Mouse (Mus musculus) neural tube, embryonic 11.5 days (tissue): ENCODE measurements at regions not wholly inside any gene's neighbourhood (a gene's known extent, or its start where the extent isn't known, plus 50 kb on each side); places are given as distances from the start of the nearest gene placed in this dataset.

Experiments used
- ATAC-seq: fragments of 200-750 bp; cut with Nextera tagmentation; 2 replicates; pipeline ENCODE4 v1.8.0; 2017; ENCODE audit warnings: moderate number of reproducible peaks, mild to moderate bottlenecking, moderate TSS enrichment, moderate library complexity; ENCODE audit not compliant: insufficient read depth, low FRiP score, low TSS enrichment
- DNase-seq: peaks from one replicate; pipeline ENCODE4 v3.0.0-alpha.2; 2015; ENCODE audit warnings: low spot score
- H3K27ac ChIP-seq: fragments of 300-500 bp; sonication (generic); 2 replicates; pipeline ENCODE4 v1.5.1; 2014; ENCODE audit warnings: low read depth, mild to moderate bottlenecking, low read length
- H3K27me3 ChIP-seq: fragments of 300-500 bp; sonication (generic); 2 replicates; pipeline ENCODE4 v1.6.1; 2014; ENCODE audit warnings: mild to moderate bottlenecking, low read length, mixed read lengths; ENCODE audit not compliant: control insufficient read depth, insufficient read depth
- H3K36me3 ChIP-seq: fragments of 300-500 bp; sonication (generic); 2 replicates; pipeline ENCODE4 v1.6.1; 2014; ENCODE audit warnings: mild to moderate bottlenecking, low read length, moderate library complexity, mixed read lengths; ENCODE audit not compliant: control insufficient read depth, insufficient read depth
- H3K4me1 ChIP-seq: fragments of 300-500 bp; sonication (generic); 2 replicates; pipeline ENCODE4 v1.6.1; 2014; ENCODE audit warnings: low read length, mixed read lengths; ENCODE audit not compliant: control insufficient read depth, insufficient read depth
- H3K4me2 ChIP-seq: fragments of 300-500 bp; sonication (generic); 2 replicates; pipeline ENCODE4 v1.6.1; 2014; ENCODE audit warnings: low read depth, mild to moderate bottlenecking, moderate library complexity
- H3K4me3 ChIP-seq: fragments of 300-500 bp; sonication (generic); 2 replicates; pipeline ENCODE4 v1.5.1; 2014; ENCODE audit warnings: low read depth, low read length
- H3K9ac ChIP-seq: fragments of 300-500 bp; sonication (generic); 2 replicates; pipeline ENCODE4 v1.6.1; 2014; ENCODE audit warnings: mild to moderate bottlenecking, low read length
- H3K9me3 ChIP-seq: fragments of 300-500 bp; sonication (generic); 2 replicates; pipeline ENCODE4 v1.6.1; 2016; ENCODE audit warnings: low read length; ENCODE audit not compliant: control insufficient read depth
- WGBS: fragments of 180-500 bp; shearing (Covaris S2); extraction: QIAGEN DNeasy Blood & Tissue Kit; methylation state at CpG from one replicate; pipeline ENCODE4 v1.1.7; 2014; 5-methylcytosine and 5-hydroxymethylcytosine counted together

GRCm38 (mm10) chr16:86888421-86888820 lies 465.6 kb upstream of the N6amt1 start:
- DNase-seq (no peak), ATAC-seq (no peak)
- 73% methylated on average over 5 of the region's 5 CpGs for WGBS
- Histone ChIP-seq H3K4me3 (no peak overlapping the region), H3K9me3 (no peaks in the 10 kb centered on the region), H3K27me3 (no peaks in the 10 kb centered on the region), H3K36me3 (no peaks in the 10 kb centered on the region), H3K4me2 (no peak overlapping the region), H3K4me1 (no peaks in the 10 kb centered on the region), H3K27ac (no peak overlapping the region), H3K9ac (no peak overlapping the region)

- Histone ChIP-seq H3K4me2 (no peak overlapping the region), H3K9me3 (no peaks in the 10 kb centered on the region), H3K36me3 (no peaks in the 10 kb centered on the region), H3K27me3 (no peaks in the 10 kb centered on the region), H3K27ac (no peak overlapping the region), H3K9ac (no peak overlapping the region), H3K4me3 (no peak overlapping the region), H3K4me1 (no peaks in the 10 kb centered on the region)
- ATAC-seq, result no peak
- DNase-seq, result no peak
- 69% methylated on average over 4 of the region's 4 CpGs for WGBS
Observed at GRCm38 (mm10) chr16:86887605-86888004, 466.4 kb upstream of the N6amt1 start.

- Histone ChIP-seq H3K27me3 (no peaks in the 10 kb centered on the region), H3K4me2 (no peak overlapping the region), H3K9me3 (no peaks in the 10 kb centered on the region), H3K4me1 (no peaks in the 10 kb centered on the region), H3K27ac (no peak overlapping the region), H3K36me3 (no peaks in the 10 kb centered on the region), H3K9ac (no peak overlapping the region), H3K4me3 (no peak overlapping the region)
- WGBS, result 79% methylated on average over 7 of the region's 7 CpGs
- ATAC-seq, result no peak
- DNase-seq, result no peak
Observed at GRCm38 (mm10) chr16:86883862-86884261, 470.1 kb upstream of the N6amt1 start.

- H3K9ac ChIP-seq, result no peak overlapping the region
- WGBS, result 39% methylated on average over 6 of the region's 6 CpGs
Observed at GRCm38 (mm10) chr16:86882529-86882928, 471.5 kb upstream of the N6amt1 start.

GRCm38 (mm10) chr16:86881583-86881982 lies 472.4 kb upstream of the N6amt1 start:
- Histone ChIP-seq H3K4me1 (no peaks in the 10 kb centered on the region), H3K27ac (no peak overlapping the region)

More at GRCm38 (mm10) chr16:86882529-86882928, 471.5 kb upstream of the N6amt1 start:
- Histone ChIP-seq H3K4me1 (no peaks in the 10 kb centered on the region), H3K4me3 (no peak overlapping the region), H3K36me3 (no peaks in the 10 kb centered on the region), H3K27me3 (no peaks in the 10 kb centered on the region), H3K27ac (no peak overlapping the region), H3K9me3 (no peaks in the 10 kb centered on the region), H3K4me2 (no peak overlapping the region)
- DNase-seq, result peak; percentile 55
- 0 out of 2 replicates have a peak, but pooled peaks have one; percentile 38 for ATAC-seq

GRCm38 (mm10) chr16:86860828-86861227 lies 493.2 kb upstream of the N6amt1 start:
- Histone ChIP-seq H3K9ac (no peak overlapping the region), H3K4me1 (no peaks in the 10 kb centered on the region), H3K4me3 (no peak overlapping the region), H3K27ac (no peak overlapping the region), H3K9me3 (no peaks in the 10 kb centered on the region), H3K4me2 (no peak overlapping the region), H3K27me3 (no peaks in the 10 kb centered on the region), H3K36me3 (no peaks in the 10 kb centered on the region)
- DNase-seq (no peak), ATAC-seq (no peak)
- 96% methylated on average over 2 of the region's 2 CpGs for WGBS

More at GRCm38 (mm10) chr16:86881583-86881982, 472.4 kb upstream of the N6amt1 start:
- Histone ChIP-seq H3K4me2 (no peak overlapping the region), H3K9ac (no peak overlapping the region), H3K27me3 (no peaks in the 10 kb centered on the region), H3K9me3 (no peaks in the 10 kb centered on the region), H3K4me3 (no peak overlapping the region), H3K36me3 (no peaks in the 10 kb centered on the region)
- ATAC-seq, result no peak
- no peak for DNase-seq
- WGBS, result 86% methylated on average over 5 of the region's 5 CpGs

GRCm38 (mm10) chr16:86855891-86856290 lies 498.1 kb upstream of the N6amt1 start:
- ATAC-seq, result no peak
- DNase-seq, result no peak
- Histone ChIP-seq H3K9me3 (no peaks in the 10 kb centered on the region), H3K27me3 (no peaks in the 10 kb centered on the region), H3K36me3 (no peaks in the 10 kb centered on the region), H3K9ac (no peak overlapping the region), H3K4me2 (no peak overlapping the region), H3K27ac (no peak overlapping the region), H3K4me1 (no peaks in the 10 kb centered on the region), H3K4me3 (no peak overlapping the region)
- WGBS, result 68% methylated on average over 2 of the region's 2 CpGs

- H3K27me3 ChIP-seq, result no peaks in the 10 kb centered on the region
- H3K36me3 ChIP-seq, result no peaks in the 10 kb centered on the region
- ATAC-seq, result no peak
- H3K27ac ChIP-seq, result no peak overlapping the region
- no peak overlapping the region for H3K4me2 ChIP-seq
- H3K9me3 ChIP-seq, result no peaks in the 10 kb centered on the region
- H3K4me3 ChIP-seq, result no peak overlapping the region
- 58% methylated on average over 4 of the region's 4 CpGs for WGBS
- H3K4me1 ChIP-seq, result no peaks in the 10 kb centered on the region
- DNase-seq, result no peak
- no peak overlapping the region for H3K9ac ChIP-seq
Observed at GRCm38 (mm10) chr16:86855312-86855711, 498.7 kb upstream of the N6amt1 start.

- Histone ChIP-seq H3K36me3 (no peaks in the 10 kb centered on the region), H3K4me1 (no peaks in the 10 kb centered on the region), H3K4me2 (no peak overlapping the region), H3K27me3 (no peaks in the 10 kb centered on the region), H3K4me3 (no peak overlapping the region), H3K9ac (no peak overlapping the region), H3K27ac (no peak overlapping the region), H3K9me3 (no peaks in the 10 kb centered on the region)
- no peak for DNase-seq
- ATAC-seq, result no peak
- WGBS, result 77% methylated on average over 1 of the region's 1 CpGs
Observed at GRCm38 (mm10) chr16:86853398-86853797, 500.6 kb upstream of the N6amt1 start.
